Mouse (Mus musculus) kidney, postnatal 4 days (tissue): Measurements from ENCODE around the gene Frs3.
"Not testable (repeated sequence)": the region's sequence is repeated elsewhere in the genome, so short reads cannot be mapped to it uniquely, and the experiment has no call there.

ENCODE experiments used
- DNase-seq, 2 experiments: peaks; one replicate each; pipeline ENCODE4 v3.0.0; 2021; ENCODE audit warnings: mixed read lengths in 2 of 2

The Frs3 gene

GRCm38 (mm10) chr17:47688608-47689575 lies at the start of gene Frs3:
TSS of gene Frs3 (plus strand) at chr17:47689030.
- DNase-seq = peak; percentile 84 to 90

GRCm38 (mm10) chr17:47642992-47643391 lies 45.8 kb upstream of the Frs3 start:
- DNase-seq = no peak

GRCm38 (mm10) chr17:47646683-47647082 lies 42.1 kb upstream of the Frs3 start:
- peak; percentile 73 to 83 for DNase-seq

- no peak for DNase-seq
Observed at GRCm38 (mm10) chr17:47648966-47649365, 39.9 kb upstream of the Frs3 start.

GRCm38 (mm10) chr17:47651953-47652352 lies 36.9 kb upstream of the Frs3 start:
- no peak for DNase-seq

GRCm38 (mm10) chr17:47654346-47654745 lies 34.5 kb upstream of the Frs3 start:
- not testable (repeated sequence) for DNase-seq

GRCm38 (mm10) chr17:47655697-47656096 lies 33.1 kb upstream of the Frs3 start:
- DNase-seq = no peak

GRCm38 (mm10) chr17:47657901-47658300 lies 30.9 kb upstream of the Frs3 start:
- DNase-seq = no peak

GRCm38 (mm10) chr17:47658741-47659243 lies 30.0 kb upstream of the Frs3 start:
- DNase-seq = no peak

GRCm38 (mm10) chr17:47663009-47663713 lies 25.7 kb upstream of the Frs3 start:
- DNase-seq = no peak

GRCm38 (mm10) chr17:47664474-47664873 lies 24.4 kb upstream of the Frs3 start:
- no peak for DNase-seq

GRCm38 (mm10) chr17:47669166-47669565 lies 19.7 kb upstream of the Frs3 start:
- DNase-seq = no peak

GRCm38 (mm10) chr17:47671988-47672310 lies 16.9 kb upstream of the Frs3 start:
- DNase-seq = no peak

GRCm38 (mm10) chr17:47672311-47673111 lies 16.3 kb upstream of the Frs3 start:
- DNase-seq = peak; percentile 79 to 88

- DNase-seq = peak; percentile 86
Observed at GRCm38 (mm10) chr17:47676581-47676980, 12.2 kb upstream of the Frs3 start.

- no peak for DNase-seq
Observed at GRCm38 (mm10) chr17:47678238-47678637, 10.6 kb upstream of the Frs3 start.

GRCm38 (mm10) chr17:47678702-47679101 lies 10.1 kb upstream of the Frs3 start:
- no peak for DNase-seq

- no peak for DNase-seq
Observed at GRCm38 (mm10) chr17:47682836-47683235, 6.0 kb upstream of the Frs3 start.

- peak; percentile 97 to 98 for DNase-seq
Observed at GRCm38 (mm10) chr17:47687409-47688343, 1.2 kb upstream of the Frs3 start.

- DNase-seq = no peak
Observed at GRCm38 (mm10) chr17:47688344-47688607, 554 bp upstream of the Frs3 start, which contains the start of gene Tomm6. TSS of gene Tomm6 (minus strand) at chr17:47688386.

GRCm38 (mm10) chr17:47689894-47690293 lies 1.1 kb downstream of the Frs3 start:
- DNase-seq = no peak

- no peak for DNase-seq
Observed at GRCm38 (mm10) chr17:47691650-47692049, 2.8 kb downstream of the Frs3 start.
